Mouse (Mus musculus) thymus, postnatal 36 days (tissue): ENCODE measurements around the gene Ppm1k.
"Not testable (repeated sequence)": the region's sequence is repeated elsewhere in the genome, so short reads cannot be mapped to it uniquely, and the experiment has no call there.

Source experiments
- DNase-seq, 2 experiments: peaks; one replicate each; pipeline ENCODE4 v3.0.0; 2022; ENCODE audit warnings: mixed read lengths in 2 of 2

The Ppm1k gene

DNA sequence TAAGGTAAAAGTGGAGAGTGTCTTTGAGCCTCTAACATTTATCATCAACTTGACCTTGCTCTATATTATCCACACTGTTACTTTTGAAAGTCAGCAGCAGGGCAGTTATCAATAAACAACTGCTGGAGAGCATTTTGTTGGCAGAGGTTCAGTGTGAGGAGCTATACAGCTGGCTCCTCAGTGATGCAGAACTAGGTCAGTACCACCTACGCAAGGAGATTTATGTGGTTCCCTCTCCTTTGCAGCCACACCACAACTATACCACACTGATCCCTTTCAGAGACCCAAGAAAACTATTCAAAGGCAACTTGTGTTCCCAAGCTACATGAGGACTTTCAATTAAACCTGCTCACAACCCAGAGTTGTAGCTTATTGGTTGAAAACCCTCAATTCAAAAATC is 3.8 kb downstream of the Ppm1k start:
- peak in 1 of 2 experiments; percentile 16 for DNase-seq

DNA sequence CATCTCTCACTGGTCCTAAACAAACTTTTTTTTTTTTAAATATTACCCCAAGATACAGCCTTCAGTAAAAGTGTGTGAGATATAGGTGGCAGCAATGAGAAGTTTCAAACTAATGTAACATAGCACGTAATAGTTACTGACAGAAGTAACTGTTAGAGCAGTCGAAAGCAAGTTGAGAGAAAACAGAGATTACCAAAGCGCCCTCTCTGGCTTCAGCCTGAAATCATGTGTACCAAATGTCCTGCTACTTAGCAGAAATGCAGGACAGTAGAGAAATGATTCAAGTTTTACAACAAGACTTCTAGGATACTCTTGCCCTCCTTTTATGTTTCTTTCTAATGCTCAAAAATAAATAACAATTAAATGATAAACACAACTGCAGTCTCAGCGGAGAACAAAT is 4.3 kb downstream of the Ppm1k start:
- DNase-seq, result no peak

DNA sequence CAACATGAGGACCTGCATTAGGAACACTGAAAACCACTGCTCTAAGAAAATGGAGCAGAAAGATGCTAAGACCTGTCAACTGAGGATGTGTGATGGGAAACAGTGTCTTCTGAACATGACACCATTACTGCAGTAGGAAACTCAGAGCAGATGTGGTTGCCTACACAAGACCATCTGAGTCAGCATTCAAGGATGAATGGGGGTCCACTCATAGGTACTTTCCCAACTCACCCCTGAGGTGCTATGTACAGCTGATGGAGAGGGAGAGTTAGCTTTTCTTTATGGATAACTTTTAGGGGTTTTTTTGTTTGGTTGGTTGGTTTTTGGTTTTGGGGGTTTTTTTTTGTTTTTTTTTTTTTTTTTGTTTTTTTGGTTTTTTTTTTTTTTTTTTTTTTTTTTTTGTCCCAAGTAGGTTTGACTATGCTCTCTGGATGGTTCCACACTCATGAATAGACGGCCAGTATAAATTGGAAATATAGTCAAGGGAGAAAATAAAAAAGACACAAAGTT is 5.9 kb downstream of the Ppm1k start:
- no peak for DNase-seq

DNA sequence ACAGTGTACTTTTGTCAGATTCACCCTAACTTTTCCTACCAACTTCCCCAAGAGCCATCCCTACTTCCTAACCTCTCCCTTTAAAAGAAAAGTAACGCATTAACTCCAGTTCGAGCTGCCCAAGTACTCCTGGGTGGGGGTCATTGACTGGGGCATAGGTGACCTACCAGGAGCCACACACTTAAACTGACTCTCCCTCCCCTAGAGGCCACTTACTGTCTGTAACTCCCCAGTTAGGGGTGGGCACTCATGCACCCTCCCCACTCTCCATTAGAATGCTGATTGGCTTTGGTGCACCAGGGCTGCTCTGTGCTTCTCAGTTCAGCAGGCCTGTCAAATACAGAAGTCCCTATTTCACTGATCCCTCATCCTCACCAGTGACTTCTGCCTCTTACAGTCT is 8.3 kb downstream of the Ppm1k start:
- DNase-seq, result no peak

- DNase-seq, result no peak
Observed at GRCm38 (mm10) chr6:57524742-57525141, 10.5 kb downstream of the Ppm1k start.

DNA sequence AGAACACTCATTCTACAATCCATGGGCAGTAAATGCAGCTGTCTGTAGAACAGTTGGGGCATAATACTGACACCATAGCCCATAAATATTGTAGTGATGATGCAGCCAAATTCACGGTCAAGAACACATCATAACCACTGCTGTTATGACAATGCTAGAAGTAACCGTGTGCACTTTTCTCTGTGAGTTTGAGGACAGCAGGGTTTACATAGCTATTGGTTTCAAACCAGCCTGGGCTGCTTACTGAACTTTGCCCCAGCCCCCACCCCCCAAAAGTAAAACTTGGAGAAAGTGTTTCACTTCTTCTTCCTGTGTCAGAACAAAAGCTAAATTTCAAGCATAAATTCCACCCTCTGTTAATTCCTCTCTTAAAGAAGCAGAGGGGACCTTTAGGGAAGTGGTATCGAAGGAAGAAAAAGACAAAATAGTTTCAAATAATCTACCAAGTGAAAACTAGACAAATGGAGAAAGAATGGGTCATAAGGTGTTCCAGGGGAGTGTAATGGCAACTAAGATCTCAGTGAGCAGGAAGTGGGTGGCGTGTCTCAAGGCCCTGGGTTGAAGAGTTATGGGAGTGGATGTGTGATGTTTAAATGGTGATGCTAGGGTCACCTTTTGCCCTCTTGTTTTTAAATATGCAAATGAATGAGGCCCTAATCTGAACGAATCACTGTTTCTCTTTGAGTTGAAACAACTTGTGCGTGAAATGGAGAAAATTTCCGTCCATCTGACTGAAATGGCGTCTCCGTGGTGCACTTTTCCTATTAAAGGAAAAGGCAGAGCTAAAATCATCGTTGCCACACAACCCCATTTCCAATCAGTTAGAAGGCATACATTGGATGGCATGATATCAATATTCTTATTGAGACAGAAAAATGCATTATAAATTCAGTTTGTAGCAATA is 14.3 kb downstream of the Ppm1k start:
- DNase-seq, result no peak

DNA sequence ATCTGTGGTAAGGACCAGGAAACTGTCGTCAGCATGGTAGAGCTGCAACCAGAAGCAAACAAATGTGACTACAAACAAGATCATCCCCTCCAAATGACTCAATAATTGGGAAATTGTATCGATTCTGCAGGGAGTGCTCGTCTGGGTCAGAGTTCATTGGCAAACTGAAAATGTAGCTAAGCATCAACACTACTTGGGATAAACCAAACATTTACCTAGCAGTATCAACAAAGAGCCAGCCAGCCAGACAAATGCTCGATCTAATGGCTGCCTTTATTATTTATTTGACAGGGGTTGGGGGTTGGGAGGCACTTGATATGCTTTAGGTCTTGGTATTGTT is 21.3 kb downstream of the Ppm1k start:
- DNase-seq, result no peak

GRCm38 (mm10) chr6:57513351-57514034 is 21.8 kb downstream of the Ppm1k start:
- no peak for DNase-seq

- DNase-seq, result no peak
Observed at GRCm38 (mm10) chr6:57511899-57512298, 23.4 kb downstream of the Ppm1k start.

DNA sequence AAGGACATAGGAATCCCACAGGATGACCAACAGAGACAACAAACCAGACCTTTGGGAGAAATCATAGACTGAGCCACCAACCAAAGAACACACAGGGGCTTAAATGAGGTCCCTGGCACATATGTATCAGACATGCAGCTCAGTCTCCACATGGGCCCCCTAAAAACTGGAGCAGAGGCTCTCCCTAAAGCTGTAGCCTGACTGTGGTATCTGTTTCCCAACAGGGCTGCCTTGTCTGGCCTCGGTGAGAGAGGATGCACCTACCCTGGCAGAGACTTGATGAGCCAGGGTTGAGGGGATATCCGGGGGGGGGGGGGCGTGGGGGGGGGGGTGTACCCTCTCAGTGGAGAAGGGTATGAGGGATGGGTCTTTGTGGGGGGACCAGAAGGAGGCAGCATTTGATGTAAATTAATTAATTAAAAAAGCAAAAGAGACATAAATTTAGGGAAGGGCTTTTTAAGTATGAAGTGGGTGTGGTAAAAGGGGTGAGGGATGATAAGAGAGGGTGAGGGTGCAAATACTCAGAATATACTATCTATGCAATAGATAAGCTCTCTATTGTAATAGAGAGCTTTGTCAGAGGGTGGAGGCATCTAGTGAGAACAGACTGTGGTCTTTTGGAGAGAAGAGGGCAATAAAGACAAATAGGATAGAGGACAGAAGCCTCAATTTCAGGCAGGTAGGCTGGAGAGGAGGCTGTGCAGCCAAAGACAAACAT is 31.4 kb downstream of the Ppm1k start:
- no peak for DNase-seq

DNA sequence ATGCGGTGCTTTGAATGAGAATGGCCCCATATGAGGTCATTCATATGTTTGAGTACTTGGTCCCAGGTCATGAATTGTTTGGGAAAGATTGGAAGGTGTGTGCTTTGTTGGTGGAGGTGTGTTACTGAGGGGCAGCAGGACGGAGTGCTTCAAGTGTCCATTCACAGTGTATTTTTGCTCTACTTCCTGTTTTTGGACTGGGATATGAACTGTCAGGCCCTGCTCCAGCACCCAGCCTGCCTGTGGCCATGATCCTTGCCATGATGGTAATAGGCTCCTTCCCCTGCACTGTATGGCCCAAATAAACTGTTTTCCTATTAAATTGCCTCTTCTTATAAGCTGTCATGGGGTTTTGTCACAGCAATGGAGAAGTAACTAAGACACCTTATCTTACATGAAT is 36.1 kb downstream of the Ppm1k start:
- no peak for DNase-seq

DNA sequence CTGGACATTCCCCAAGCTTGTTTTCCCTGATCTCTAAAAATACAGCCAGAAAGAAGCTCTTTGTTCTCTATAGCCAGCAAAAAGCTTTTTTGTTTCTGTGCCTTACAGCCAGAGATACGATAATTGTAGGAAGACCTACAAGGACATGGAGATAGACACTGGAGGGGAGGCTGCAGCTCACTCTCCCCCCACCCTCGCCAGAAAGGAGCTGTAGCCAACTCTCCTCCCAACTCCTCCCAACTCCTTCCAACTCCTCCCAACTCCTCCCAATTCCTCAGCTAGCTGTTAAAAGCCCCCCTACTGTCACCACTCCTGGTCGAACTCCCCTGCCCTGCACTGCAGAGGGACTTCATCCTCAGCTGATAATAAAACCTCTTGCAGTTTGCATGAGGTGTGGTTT is 67.1 kb downstream of the Ppm1k start:
- DNase-seq, result not testable (repeated sequence)
